Mouse (Mus musculus) heart, adult 2 months (tissue): ENCODE measurements around the gene Rbp4.

ENCODE experiments used
- CTCF ChIP-seq: fragments of 200-600 bp; IDR thresholded peaks from 2 replicates; pipeline ENCODE4 v1.8.1; 2022; ENCODE audit warnings: antibody characterized with exemption, mild to moderate bottlenecking, moderate library complexity
- EP300 ChIP-seq: fragments of 200-500 bp; IDR thresholded peaks from 2 replicates; pipeline ENCODE4 v1.6.1; 2011; ENCODE audit warnings: low read depth, low read length, control low read depth; ENCODE audit not compliant: insufficient read depth
- POLR2A ChIP-seq: fragments of 200-500 bp; IDR thresholded peaks from 2 replicates; pipeline ENCODE4 v1.6.1; 2011; ENCODE audit warnings: mild to moderate bottlenecking, low read depth, low read length, control low read depth; ENCODE audit not compliant: insufficient read depth

DNA sequence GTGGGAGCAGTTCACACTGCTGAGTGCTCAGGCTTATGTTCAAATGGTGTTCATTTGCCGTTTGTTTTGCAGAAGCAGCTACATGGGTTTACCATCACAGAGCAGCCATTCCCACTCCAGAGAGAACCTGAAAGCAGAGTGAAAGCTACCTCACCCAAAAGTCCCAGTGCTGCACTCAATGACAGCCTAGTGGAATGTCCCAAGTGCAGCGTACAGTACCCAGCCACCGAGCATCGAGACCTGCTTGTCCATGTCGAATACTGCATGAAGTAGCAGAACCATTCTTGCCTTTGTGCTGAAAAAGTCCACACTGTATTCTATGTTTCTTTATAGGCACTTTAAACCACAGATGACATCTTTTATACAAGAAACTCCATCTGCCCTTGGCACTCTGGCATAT, 51.9 kb downstream of the Rbp4 start:
- no peak for TF ChIP-seq EP300
- TF ChIP-seq CTCF, result no peak
- TF ChIP-seq POLR2A, result no peak
